Mouse (Mus musculus) forebrain, embryonic 13.5 days (tissue): ENCODE measurements around the gene Gm10491. TPM values are rescaled to one million over a fixed set of nuclear protein-coding genes. Genes with fewer than 3 reads are reported as not detected.

Experiments used
- ATAC-seq: fragments of 200-750 bp; cut with Nextera tagmentation; 2 replicates; pipeline ENCODE4 v1.8.0; 2017
- H3K27ac ChIP-seq: fragments of 300-500 bp; sonication (generic); 2 replicates; pipeline ENCODE4 v1.5.1; 2015; ENCODE audit warnings: inconsistent platforms, mild to moderate bottlenecking, moderate library complexity
- H3K27me3 ChIP-seq: fragments of 300-500 bp; sonication (generic); 2 replicates; pipeline ENCODE4 v1.6.1; 2015; ENCODE audit warnings: mild to moderate bottlenecking, inconsistent platforms
- H3K36me3 ChIP-seq: fragments of 300-500 bp; sonication (generic); 2 replicates; pipeline ENCODE4 v1.6.1; 2015; ENCODE audit warnings: mild to moderate bottlenecking, inconsistent platforms; ENCODE audit not compliant: poor library complexity, severe bottlenecking
- H3K4me1 ChIP-seq: fragments of 300-500 bp; sonication (generic); 2 replicates; pipeline ENCODE4 v1.6.1; 2015; ENCODE audit warnings: inconsistent platforms
- H3K4me2 ChIP-seq: fragments of 300-500 bp; sonication (generic); 2 replicates; pipeline ENCODE4 v1.6.1; 2015; ENCODE audit warnings: inconsistent platforms, mild to moderate bottlenecking, moderate library complexity
- H3K4me3 ChIP-seq: fragments of 300-500 bp; sonication (generic); 2 replicates; pipeline ENCODE4 v1.5.1; 2015; ENCODE audit warnings: mild to moderate bottlenecking, inconsistent platforms
- H3K9ac ChIP-seq: fragments of 300-500 bp; sonication (generic); 2 replicates; pipeline ENCODE4 v1.6.1; 2015; ENCODE audit warnings: mild to moderate bottlenecking, inconsistent platforms
- H3K9me3 ChIP-seq: fragments of 300-500 bp; sonication (generic); replicated peaks from 2 replicates; pipeline ENCODE4 v1.6.1; 2016; ENCODE audit warnings: inconsistent platforms
- WGBS: fragments of 180-500 bp; shearing (Covaris S2); methylation state at CpG from one replicate; pipeline ENCODE4 v1.1.7; 2015; 5-methylcytosine and 5-hydroxymethylcytosine counted together
- polyA plus RNA-seq: library from polyadenylated mRNA; unstranded; fragments of >200 nt; fragmentation: Nextera tagmentation; extraction: Ambion mirVana; gene quantifications from 2 replicates; pipeline ENCODE4 v1.2.1, GENCODE M21; 2015

The Gm10491 gene
- polyA plus RNA-seq: not detected in 2 replicates

DNA sequence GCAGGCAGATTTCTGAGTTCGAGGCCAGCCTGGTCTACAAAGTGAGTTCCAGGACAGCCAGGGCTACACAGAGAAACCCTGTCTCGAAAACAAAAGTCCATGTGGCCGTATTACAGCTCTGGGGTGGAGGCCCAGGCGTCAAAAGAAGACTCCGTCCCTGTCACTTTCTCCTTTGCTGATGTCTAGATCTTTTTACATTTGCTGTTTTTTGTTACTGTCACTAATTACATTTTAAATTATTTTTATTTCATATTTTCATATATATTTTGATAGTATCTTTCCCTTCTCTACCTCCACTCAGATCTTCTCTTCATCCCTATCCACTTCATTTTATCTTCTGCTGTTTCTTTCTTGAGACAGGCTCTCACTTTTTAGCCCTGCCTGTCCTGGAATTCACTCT, at the start of gene Gm10491:
Gm10491 (minus strand) TSS at position 101 of the 400 bp plus-strand sequence.
- ATAC-seq: no peak
- H3K36me3 ChIP-seq: peaks cover 16% of the 10 kb centered on the region; the same call in 1 of the 2 replicates
- H3K27me3 ChIP-seq: no peaks in the 10 kb centered on the region
- 88% methylated on average over 5 of the region's 5 CpGs for WGBS
- H3K9me3 ChIP-seq: no peaks in the 10 kb centered on the region
- H3K4me1 ChIP-seq: no peaks in the 10 kb centered on the region
- H3K4me2 ChIP-seq: no peak within 1 kb of the TSS
- no peak within 1 kb of the TSS for H3K4me3 ChIP-seq
- H3K27ac ChIP-seq: no peak within 1 kb of the TSS
- H3K9ac ChIP-seq: no peak within 1 kb of the TSS

- H3K36me3 ChIP-seq: no peaks in the 10 kb centered on the region
- H3K9me3 ChIP-seq: no peaks in the 10 kb centered on the region
- no peak overlapping the region for H3K4me3 ChIP-seq
- 93% methylated on average over 7 of the region's 7 CpGs for WGBS
- H3K4me2 ChIP-seq: no peak overlapping the region
- H3K4me1 ChIP-seq: 0 out of 2 replicates have a peak, but pooled peaks cover 3% of the 10 kb centered on the region
- no peak overlapping the region for H3K9ac ChIP-seq
- H3K27ac ChIP-seq: no peak overlapping the region
- H3K27me3 ChIP-seq: no peaks in the 10 kb centered on the region
- no peak for ATAC-seq
Measured at GRCm38 (mm10) chrX:7950091-7950490, 42.5 kb upstream of the Gm10491 start.

DNA sequence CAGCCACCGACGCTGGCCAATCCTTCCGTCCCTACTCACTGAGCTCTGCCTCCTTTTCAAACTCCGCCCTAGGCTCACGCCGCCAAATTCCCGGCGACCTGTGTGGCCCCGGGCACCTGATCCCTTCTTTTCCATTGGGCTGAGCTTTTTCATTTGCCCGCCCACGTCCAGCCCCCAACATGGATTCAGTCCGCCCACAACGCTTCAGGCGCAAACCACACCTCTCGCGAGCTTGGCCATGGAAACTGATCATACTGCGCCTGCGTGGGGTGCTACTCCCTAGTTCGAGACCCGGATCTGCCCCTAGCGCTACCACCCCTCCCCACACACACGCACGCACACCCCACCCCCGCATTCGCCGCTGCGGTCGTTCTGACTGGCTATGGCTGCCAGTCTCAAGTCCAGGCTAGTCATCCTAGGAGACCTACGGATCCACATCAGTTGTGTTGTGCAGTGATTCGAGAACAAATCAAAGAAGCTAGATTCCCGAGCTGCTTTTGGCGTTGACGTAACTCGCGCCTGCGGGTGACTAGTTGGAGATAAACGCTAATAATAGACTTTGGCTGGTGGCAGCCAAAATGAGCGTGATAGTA, 40.4 kb upstream of the Gm10491 start:
- WGBS: 18% methylated on average over 38 of the region's 38 CpGs
- H3K36me3 ChIP-seq: 0 out of 2 replicates have a peak, but pooled peaks cover 9% of the 10 kb centered on the region
- no peaks in the 10 kb centered on the region for H3K9me3 ChIP-seq
- peak overlapping the region; percentile 63 for H3K4me2 ChIP-seq
- no peak overlapping the region for H3K27ac ChIP-seq
- peak overlapping the region; percentile 46 for H3K4me3 ChIP-seq
- 0 out of 2 replicates have a peak, but pooled peaks cover 3% of the 10 kb centered on the region for H3K4me1 ChIP-seq
- ATAC-seq: peak; percentile 99
- H3K9ac ChIP-seq: peak overlapping the region; percentile 50; the same call in 1 of the 2 replicates
- no peaks in the 10 kb centered on the region for H3K27me3 ChIP-seq

GRCm38 (mm10) chrX:7947108-7947899, 39.7 kb upstream of the Gm10491 start, which contains the start of gene Hdac6:
Gene Hdac6, minus strand, starts transcription at chrX:7947889.
- Histone ChIP-seq H3K27me3 (no peaks in the 10 kb centered on the region), H3K4me2 (peak within 1 kb of the TSS; percentile 63), H3K9me3 (no peaks in the 10 kb centered on the region), H3K27ac (peak within 1 kb of the TSS; percentile 51; the same call in 1 of the 2 replicates), H3K4me1 (0 out of 2 replicates have a peak, but pooled peaks cover 3% of the 10 kb centered on the region), H3K4me3 (peak within 1 kb of the TSS; percentile 46), H3K36me3 (0 out of 2 replicates have a peak, but pooled peaks cover 9% of the 10 kb centered on the region), H3K9ac (peak within 1 kb of the TSS; percentile 67)
- WGBS: 24% methylated on average over 31 of the region's 37 CpGs
- peak; percentile 55 for ATAC-seq

DNA sequence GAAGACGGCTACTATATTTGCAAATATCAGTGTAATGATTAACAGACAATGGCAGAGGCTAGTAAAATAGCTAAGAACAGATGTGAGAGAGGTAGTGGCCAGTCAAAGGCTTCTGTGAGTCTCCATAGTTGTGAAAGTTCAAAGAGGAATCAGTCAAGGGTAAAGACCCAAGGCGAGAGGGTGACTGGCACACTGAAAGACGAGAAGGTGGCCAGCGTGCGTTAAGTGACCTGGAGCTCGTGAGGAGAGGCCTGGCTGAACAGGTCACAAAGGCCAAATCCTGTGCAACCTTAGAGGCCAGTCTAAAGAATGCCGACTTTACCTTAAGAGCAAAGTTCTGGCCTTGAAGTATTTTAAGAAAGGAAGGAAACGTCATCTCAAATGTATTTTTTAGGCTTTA, 38.0 kb upstream of the Gm10491 start:
- no peak overlapping the region for H3K4me3 ChIP-seq
- 0 out of 2 replicates have a peak, but pooled peaks cover 3% of the 10 kb centered on the region for H3K4me1 ChIP-seq
- ATAC-seq: no peak
- H3K9ac ChIP-seq: no peak overlapping the region
- H3K27ac ChIP-seq: no peak overlapping the region
- 71% methylated on average over 8 of the region's 8 CpGs for WGBS
- H3K9me3 ChIP-seq: no peaks in the 10 kb centered on the region
- H3K27me3 ChIP-seq: no peaks in the 10 kb centered on the region
- H3K36me3 ChIP-seq: peaks cover 9% of the 10 kb centered on the region; the same call in 1 of the 2 replicates
- H3K4me2 ChIP-seq: no peak overlapping the region

DNA sequence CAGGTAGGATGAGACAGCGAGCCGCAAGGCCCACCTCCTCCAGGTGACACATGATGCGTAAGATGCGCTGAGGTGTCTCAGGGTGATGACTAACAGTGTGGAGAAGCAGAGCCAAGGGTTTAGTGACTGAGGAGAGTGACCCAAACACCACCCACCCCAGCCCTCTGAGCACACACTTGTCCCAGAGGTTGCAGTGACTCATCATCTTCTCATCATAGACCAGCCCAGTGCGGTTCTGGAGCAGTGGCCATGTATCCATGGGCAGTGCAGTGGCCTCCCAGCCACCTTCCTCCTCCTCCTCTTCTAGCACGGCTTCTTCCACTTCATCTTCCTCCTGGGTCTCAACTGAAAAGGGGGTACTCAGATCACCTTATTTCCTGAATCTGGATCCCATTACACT, 30.0 kb upstream of the Gm10491 start:
- Histone ChIP-seq H3K4me1 (no peaks in the 10 kb centered on the region), H3K9ac (no peak overlapping the region), H3K4me3 (no peak overlapping the region), H3K9me3 (no peaks in the 10 kb centered on the region), H3K27me3 (no peaks in the 10 kb centered on the region), H3K27ac (no peak overlapping the region), H3K36me3 (peaks cover 49% of the 10 kb centered on the region), H3K4me2 (no peak overlapping the region)
- 100% methylated on average over 6 of the region's 6 CpGs for WGBS
- ATAC-seq: no peak

DNA sequence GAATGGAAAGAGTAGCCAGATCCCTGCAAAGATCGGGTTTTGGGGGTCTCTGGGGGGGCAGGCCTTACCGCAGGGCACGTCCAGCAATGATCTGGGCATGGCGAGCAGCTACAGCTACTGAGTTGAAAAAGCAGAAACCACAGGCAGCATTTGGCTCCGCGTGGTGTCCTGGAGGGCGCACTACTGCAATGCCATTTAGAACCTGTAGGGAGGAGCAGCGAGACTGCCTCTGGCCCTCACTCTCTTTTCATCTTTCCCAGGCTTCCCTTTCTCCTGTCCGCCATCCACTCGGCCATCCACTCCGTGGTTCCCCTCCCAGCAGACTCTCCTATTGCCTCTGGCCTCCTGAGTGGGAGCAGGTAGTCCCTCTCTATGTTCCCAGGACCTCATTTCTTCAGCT, 29.2 kb upstream of the Gm10491 start:
- no peak overlapping the region for H3K4me3 ChIP-seq
- H3K9ac ChIP-seq: no peak overlapping the region
- H3K4me1 ChIP-seq: no peaks in the 10 kb centered on the region
- H3K4me2 ChIP-seq: no peak overlapping the region
- H3K27ac ChIP-seq: no peak overlapping the region
- H3K36me3 ChIP-seq: peaks cover 52% of the 10 kb centered on the region
- H3K9me3 ChIP-seq: no peaks in the 10 kb centered on the region
- no peaks in the 10 kb centered on the region for H3K27me3 ChIP-seq
- WGBS: 55% methylated on average over 11 of the region's 11 CpGs
- no peak for ATAC-seq

GRCm38 (mm10) chrX:7928270-7928790, 20.7 kb upstream of the Gm10491 start, which contains the start of gene Eras:
Gene Eras, minus strand, starts transcription at chrX:7928607.
- no peak within 1 kb of the TSS for H3K9ac ChIP-seq
- 19% methylated on average over 19 of the region's 19 CpGs for WGBS
- H3K27ac ChIP-seq: no peak within 1 kb of the TSS
- no peak for ATAC-seq
- no peaks in the 10 kb centered on the region; the same call in 1 of the 2 replicates for H3K9me3 ChIP-seq
- peaks cover 13% of the 10 kb centered on the region for H3K27me3 ChIP-seq
- H3K4me1 ChIP-seq: no peaks in the 10 kb centered on the region
- H3K4me2 ChIP-seq: no peak within 1 kb of the TSS
- H3K4me3 ChIP-seq: no peak within 1 kb of the TSS
- H3K36me3 ChIP-seq: peaks cover 26% of the 10 kb centered on the region

GRCm38 (mm10) chrX:7927116-7927515, 19.5 kb upstream of the Gm10491 start:
- Histone ChIP-seq H3K4me1 (peaks cover 8% of the 10 kb centered on the region), H3K27ac (no peak overlapping the region), H3K36me3 (peaks cover 27% of the 10 kb centered on the region), H3K4me2 (no peak overlapping the region), H3K27me3 (peaks cover 25% of the 10 kb centered on the region), H3K9me3 (no peaks in the 10 kb centered on the region; the same call in 1 of the 2 replicates), H3K4me3 (no peak overlapping the region), H3K9ac (no peak overlapping the region)
- WGBS: 28% methylated on average over 10 of the region's 10 CpGs
- ATAC-seq: no peak

GRCm38 (mm10) chrX:7926266-7926665, 18.6 kb upstream of the Gm10491 start:
- Histone ChIP-seq H3K9ac (no peak overlapping the region), H3K4me1 (peaks cover 8% of the 10 kb centered on the region), H3K9me3 (no peaks in the 10 kb centered on the region; the same call in 1 of the 2 replicates), H3K4me2 (no peak overlapping the region), H3K27ac (no peak overlapping the region), H3K36me3 (peaks cover 18% of the 10 kb centered on the region), H3K27me3 (peaks cover 29% of the 10 kb centered on the region), H3K4me3 (no peak overlapping the region)
- WGBS: 84% methylated on average over 6 of the region's 6 CpGs
- ATAC-seq: no peak

- peaks cover 8% of the 10 kb centered on the region for H3K4me1 ChIP-seq
- H3K4me2 ChIP-seq: peak overlapping the region; percentile 63
- peak overlapping the region; percentile 59 for H3K9ac ChIP-seq
- WGBS: 14% methylated on average over 33 of the region's 48 CpGs
- no peak for ATAC-seq
- peaks cover 29% of the 10 kb centered on the region for H3K27me3 ChIP-seq
- no peaks in the 10 kb centered on the region for H3K9me3 ChIP-seq
- H3K27ac ChIP-seq: no peak overlapping the region
- H3K36me3 ChIP-seq: 0 out of 2 replicates have a peak, but pooled peaks cover 5% of the 10 kb centered on the region
- peak overlapping the region; percentile 46 for H3K4me3 ChIP-seq
Measured at GRCm38 (mm10) chrX:7922032-7922431, 14.4 kb upstream of the Gm10491 start.
